Mouse (Mus musculus): ENCODE measurements around the gene Tsc22d4.

DNA sequence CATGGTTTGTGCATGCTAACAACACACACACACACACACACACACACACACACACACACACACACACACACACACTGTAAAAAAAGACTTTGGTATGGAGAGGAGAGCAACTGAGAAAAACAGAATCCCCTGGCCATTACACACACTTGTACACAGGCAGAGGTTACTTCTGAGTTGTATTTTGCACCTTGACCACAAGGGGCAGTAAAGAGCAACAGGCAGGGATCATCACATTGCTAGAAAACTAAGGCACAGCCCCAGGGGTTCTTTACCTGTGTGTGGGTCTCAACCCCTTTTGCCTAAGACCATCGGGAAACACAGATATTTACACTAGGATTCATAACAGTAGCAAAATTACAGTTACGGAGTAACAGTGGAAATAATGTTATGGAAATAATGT lies 25.2 kb downstream of the Tsc22d4 start:
- TF ChIP-seq CTCF (IDR thresholded peaks at IDR 0.05; ENCODE audit: insufficient read depth, low read depth, low read length): no peak
- TF ChIP-seq POLR2A (IDR thresholded peaks at IDR 0.05; ENCODE audit: insufficient read depth, low read depth, low read length): no peak

All from olfactory bulb, adult 2 months (tissue).